Mouse (Mus musculus): Measurements from ENCODE around the gene Olfr266. TPM values are rescaled to one million over a fixed set of nuclear protein-coding genes. Genes with fewer than 3 reads are reported as not detected.

The Olfr266 gene
- polyA plus RNA-seq, 1 experiment from 2014 or later: not detected

Other genes with a start within 250 kb of the Olfr266 start
- 20.8 and 24.8 TPM in 2 replicates for gene Lrif1, start 141.3 kb downstream of the Olfr266 start, polyA plus RNA-seq (2015; fragmentation: Nextera tagmentation; extraction: Ambion mirVana)
- 5.5 TPM in 2 replicates for gene Cd53, start 36.1 kb downstream of the Olfr266 start, polyA plus RNA-seq (2015; fragmentation: Nextera tagmentation; extraction: Ambion mirVana)
- gene Kcna3, start 209.9 kb upstream of the Olfr266 start, polyA plus RNA-seq (2015; fragmentation: Nextera tagmentation; extraction: Ambion mirVana): 6.8 and 7.1 TPM in 2 replicates

Measured in hindbrain, embryonic 13.5 days (tissue).